Mouse (Mus musculus): ENCODE results near the gene Amotl1.
"Not testable (repeated sequence)": the region's sequence is repeated elsewhere in the genome, so short reads cannot be mapped to it uniquely, and the experiment has no call there.

Gene Amotl1

DNA sequence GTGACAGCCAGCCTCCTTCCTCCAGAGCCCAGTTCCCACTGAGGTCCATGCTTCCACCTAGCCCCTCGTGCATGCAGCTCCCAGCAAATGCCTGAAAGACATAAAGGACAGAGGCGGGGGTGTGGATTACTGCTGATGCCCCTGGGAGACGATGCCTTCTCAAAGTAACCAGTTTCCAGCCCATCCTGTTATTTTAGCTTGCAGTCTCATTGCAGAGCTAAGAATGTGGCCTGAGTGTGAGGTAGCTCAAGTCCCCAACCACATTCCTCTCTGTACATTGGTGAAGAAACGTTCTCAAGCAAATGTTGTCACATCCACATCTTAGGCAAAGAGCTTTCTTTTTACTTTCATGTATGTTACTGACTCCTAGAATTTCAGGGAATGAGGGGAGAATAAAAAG is at the start of gene Amotl1:
Gene Amotl1, minus strand, starts transcription at position 101 of the 400 bp plus-strand sequence.
- no peak for DNase-seq

DNA sequence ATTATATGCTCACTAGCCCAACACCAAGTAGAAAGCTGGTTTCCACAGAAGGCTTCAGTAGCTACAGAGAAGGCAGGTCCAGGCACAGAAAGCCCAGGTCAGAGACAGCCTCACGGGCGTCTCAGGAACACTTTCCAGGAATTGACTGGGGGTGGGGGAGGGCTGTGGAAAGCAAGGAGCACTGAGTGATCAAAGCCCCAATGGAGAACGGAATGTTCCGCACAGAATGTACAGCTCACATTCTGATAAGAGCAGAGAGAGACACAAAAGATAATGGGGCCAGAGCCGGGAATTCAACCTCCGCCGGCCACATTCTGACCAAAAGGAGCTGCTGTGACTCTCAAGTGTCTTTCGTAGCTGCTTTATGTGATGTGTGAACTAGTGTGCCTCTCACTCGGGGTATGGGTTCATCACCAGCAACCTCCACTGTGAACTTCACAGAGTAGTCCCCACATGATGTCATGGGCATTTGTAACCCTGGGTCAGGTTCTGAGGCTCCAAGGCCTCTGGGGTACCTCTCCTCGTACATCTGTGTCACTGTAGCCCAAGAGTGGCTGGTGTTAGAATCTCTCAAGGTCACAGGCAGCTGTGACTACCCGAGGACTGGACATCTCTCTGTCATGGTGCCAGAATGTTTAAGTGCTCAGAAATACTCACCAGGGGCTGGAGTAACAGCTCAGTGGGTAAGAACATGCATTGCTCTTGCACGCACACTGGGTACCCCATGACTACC is 44.7 kb upstream of the Amotl1 start:
- no peak for DNase-seq

DNA sequence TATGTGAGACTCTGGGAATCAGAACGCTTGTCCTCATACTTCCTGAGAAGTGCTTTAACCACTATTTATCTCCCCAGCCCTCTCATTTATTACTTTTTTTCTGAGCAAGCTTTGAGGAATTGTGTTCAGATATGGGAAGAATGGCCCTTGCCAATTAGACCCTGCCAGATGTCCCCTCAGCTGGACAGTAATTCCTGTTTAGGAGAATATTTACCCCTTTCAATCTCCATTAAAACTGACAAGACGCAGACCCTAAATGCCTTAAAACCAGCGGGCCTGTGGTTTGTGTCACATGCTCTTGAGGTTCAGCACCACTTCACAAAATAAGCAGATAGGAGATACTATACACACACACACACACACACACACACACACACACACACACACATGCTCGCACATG is 39.5 kb upstream of the Amotl1 start:
- DNase-seq, result no peak

DNA sequence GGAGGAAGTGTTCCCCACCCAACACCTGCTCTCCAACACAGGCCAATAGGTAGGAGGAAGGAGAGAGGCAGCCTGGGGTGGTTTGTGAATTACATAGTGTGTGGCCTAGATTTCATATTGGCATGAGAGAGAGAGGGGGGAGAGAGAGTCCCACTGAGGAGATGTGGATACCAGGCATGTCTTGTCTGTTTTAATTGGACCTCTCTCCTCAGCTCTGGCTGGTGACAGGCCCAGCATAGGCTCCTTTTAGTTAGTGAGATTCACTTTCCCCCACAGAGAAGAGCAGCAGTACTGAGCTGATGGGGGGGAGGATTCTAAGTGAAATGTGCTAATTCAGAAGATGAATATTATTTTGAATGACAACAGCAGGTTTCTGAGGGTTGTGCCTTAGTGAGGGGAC is 37.9 kb upstream of the Amotl1 start:
- DNase-seq, result no peak

DNA sequence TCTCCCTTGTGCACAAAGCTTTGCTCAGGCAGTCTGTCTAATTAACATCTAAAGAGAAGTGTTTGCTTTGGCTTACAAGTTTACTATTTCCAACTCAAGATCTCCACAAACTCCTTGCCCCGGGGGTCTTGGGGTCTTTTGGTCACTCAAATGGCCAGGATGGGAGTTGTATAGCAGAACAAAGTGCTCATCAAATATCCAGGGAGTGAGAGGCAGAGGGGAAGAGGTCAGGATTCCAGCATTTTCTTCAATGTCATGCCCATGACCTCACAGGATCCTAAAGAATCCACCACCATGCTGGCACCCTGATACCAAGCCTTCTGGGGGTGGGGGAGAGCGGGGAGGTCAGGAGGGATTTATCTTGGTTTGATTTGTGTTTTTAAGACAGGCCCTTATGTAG is 35.7 kb upstream of the Amotl1 start:
- no peak for DNase-seq

DNA sequence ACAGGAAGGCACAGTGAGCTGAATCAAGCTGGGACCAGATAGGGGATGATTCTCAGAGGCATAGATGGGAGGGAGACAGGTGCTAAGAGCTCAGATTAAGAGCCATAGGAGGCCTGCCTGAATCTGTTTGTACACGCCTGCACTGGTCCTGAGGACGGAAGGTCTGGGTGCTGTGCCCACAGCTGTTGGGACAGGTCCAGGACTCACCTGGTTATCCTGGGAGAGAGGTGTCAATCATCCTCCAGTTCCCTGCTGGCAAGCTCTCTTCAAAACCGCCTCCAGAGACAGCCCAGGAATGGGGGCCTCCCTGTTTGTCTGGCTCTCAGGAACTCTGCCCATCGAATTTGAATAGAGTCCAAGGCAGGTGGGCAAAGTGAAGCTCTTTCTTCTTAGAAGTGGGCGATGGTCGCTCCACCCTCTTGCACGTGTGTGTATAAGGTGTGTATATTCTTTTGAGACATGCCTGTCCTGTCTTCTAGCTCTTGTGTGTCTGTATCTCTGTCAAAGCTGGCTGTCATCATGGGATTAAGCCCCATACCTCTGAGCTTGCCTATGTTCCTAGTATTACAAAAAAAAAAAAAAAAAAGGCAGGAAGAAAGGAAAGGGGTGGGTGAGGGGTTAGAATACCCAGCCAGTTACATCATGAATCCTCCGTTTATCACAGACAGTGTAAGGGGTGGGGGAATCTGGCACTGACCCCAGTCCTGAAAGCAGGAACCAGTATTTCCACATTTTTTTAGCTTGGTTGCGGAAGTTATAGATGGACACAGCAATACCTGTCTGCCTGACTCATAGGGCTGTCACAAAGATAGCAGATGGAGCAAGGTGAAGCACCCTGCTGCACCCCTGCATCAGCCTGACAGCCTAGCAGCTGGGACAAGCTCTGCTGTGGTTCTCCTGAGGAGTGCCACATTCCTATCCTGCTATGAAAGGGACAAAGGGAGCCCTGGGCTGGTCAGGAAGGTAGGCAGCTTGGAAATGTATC is 31.1 kb upstream of the Amotl1 start:
- no peak for DNase-seq

DNA sequence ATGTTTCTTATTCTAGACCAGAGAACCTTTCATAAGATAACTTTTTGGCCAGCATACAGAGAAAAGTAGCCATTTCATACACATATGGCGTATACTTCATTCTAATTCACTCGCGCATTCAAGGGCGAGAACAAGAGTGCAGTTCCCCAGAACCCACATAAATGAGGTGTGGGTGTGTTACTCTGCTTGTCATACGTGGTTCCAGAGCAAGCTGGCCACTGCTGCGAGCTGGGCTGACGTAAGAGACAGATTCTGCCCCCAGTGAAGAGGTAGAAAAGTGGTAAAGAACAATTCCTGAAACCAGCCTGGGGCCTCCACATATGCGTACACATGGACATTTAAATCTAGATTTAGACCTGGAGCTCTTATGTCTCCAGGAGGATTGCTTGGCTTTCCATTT is 29.6 kb upstream of the Amotl1 start:
- DNase-seq, result no peak

- no peak for DNase-seq
Measured at GRCm38 (mm10) chr9:14673109-14673508, 28.3 kb upstream of the Amotl1 start.

GRCm38 (mm10) chr9:14671965-14672364 is 27.1 kb upstream of the Amotl1 start:
- not testable (repeated sequence) for DNase-seq

DNA sequence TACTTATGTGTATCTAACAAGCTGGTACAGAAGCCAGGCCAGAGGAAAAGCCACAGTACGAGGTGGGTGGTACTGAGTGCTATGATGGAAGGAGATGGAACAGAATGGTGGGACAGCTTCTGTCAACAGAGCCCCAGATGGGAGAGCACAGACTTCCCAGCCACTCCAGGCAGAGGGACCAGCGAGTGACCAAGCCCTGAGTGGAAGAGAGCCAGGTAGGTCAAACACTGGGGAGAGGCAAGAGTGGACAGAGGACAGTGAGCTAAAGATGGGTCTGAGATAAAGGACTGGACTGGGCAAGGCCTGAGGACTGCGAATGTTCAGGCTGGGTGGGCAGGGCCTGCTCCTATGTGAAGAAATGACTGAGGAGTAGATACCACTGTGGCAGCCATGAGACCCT is 23.5 kb upstream of the Amotl1 start:
- DNase-seq, result peak; percentile 45

GRCm38 (mm10) chr9:14666071-14666470 is 21.2 kb upstream of the Amotl1 start:
- DNase-seq, result no peak

GRCm38 (mm10) chr9:14663591-14663990 is 18.7 kb upstream of the Amotl1 start:
- DNase-seq, result peak; percentile 19

GRCm38 (mm10) chr9:14662876-14663275 is 18.0 kb upstream of the Amotl1 start:
- DNase-seq, result no peak

- no peak for DNase-seq
Measured at GRCm38 (mm10) chr9:14662138-14662537, 17.3 kb upstream of the Amotl1 start.

DNA sequence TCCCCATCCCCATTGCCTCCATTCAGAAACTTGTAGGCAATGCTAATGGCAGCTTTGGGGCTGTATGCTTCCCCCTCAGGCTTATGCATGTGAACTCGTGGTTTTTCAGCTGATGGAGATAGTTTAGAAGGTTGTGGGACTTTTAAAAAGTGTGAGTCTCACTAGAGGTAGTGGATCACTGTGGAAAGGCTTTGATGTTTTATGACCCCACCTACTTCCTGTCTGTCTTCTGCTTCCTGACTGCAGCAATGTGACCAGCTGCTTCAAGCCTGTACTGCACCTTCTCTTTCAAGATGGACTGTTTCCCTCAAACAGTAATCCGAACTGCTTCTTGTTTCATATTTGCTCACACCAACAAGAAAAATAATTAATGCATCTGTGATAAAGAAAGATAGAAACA is 13.1 kb upstream of the Amotl1 start:
- no peak for DNase-seq

DNA sequence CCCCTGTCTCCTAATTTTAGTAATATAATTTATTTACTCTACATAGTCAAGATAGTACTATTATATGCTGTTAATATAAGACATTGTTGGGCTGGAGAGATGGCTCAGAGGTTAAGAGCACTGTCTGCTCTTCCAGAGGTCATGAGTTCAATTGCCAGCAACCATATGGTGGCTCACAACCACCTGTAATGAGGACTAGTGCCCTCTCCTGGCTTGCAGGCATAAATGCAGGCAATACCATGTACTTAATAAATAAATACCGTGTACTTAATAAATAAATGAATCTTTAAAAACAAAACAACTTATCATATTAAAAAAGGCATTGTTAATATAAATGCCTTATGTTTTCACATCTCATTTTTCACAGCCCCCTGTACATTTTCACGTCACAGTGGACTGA is 9.2 kb upstream of the Amotl1 start:
- no peak for DNase-seq

- DNase-seq, result no peak
Measured at GRCm38 (mm10) chr9:14652761-14653160, 7.9 kb upstream of the Amotl1 start.

- DNase-seq, result no peak
Measured at GRCm38 (mm10) chr9:14647849-14648248, 3.0 kb upstream of the Amotl1 start.

DNA sequence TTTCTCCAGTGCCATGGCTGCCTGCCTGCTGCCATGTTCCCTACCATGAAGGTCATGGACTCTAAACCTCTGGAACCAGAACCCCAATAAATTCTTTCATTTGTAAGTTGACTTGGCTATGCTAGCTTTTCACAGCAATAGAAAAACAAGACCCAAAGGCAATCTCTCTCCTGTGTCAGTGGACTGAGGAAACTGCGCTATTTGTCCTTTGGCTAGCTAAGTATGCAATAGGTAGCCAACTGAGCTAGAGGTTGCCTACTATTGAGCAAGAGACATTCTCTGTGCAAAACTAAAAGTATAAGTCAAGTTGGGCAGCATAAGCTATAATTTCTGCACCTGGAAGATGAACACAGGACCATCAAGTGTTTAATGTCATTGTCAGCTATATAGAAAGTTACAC is 1.8 kb upstream of the Amotl1 start:
- no peak for DNase-seq

DNA sequence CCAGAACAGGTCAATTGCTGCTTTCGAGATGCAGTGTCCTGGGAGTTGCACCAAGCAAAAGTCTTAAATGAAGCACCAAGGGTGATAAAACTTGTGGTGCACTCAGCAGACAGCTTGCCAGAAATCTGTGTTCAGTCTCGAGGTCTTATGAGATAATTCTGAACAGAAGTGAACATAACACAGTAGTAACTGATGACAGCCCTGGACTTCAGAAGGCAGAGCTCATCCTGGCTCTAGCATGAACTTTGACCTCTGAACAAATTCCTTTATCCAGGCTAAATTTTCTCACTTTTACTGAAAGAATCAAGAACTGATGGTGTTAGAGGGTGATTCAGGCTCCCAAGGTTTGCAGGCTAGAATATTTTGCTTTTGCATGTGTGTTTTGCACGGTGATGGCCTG is 1.2 kb upstream of the Amotl1 start:
- DNase-seq, result no peak

DNA sequence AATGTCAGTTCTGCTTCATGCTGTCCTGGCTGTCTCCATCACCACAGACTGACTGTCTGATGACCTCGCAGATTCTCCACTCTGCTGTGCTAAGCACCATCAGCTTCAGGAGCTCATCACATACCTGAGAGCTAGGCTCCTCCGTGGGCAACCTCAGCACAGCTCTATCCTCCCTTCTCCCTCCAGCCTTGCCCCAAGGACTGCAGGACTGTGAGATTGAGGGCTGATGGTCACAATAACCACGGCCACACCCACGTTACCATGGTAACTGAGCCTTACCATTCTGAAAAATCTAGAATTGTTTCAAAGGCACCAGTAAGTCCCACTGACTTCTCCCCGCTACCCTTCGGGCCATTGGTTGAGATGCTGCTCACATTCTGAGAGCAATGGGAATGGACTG is 1.5 kb downstream of the Amotl1 start:
- no peak for DNase-seq

- DNase-seq, result no peak
Measured at GRCm38 (mm10) chr9:14642251-14643021, 2.4 kb downstream of the Amotl1 start.
